Mouse (Mus musculus): ENCODE measurements around the gene Ptges.

DNA sequence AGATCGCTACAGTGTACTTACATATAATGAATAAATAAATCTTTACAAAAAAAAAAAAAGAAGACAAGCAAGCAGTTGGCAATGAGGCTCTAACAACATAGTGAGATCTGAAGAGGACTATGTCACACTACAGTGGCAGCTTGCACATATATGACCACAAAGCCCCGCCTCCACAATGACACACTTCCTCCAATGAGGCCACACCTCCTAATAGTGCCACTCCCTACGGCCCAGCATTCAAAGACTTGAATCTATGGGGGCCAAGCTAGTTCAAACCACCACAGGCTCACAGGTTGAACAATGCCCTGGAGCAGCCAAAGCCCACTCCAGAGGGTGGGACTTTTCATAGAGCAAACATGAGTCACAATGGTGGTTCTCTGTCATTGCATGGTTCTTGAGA is 2.3 kb upstream of the Ptges start:
- TF ChIP-seq CTCF (IDR thresholded peaks at IDR 0.05; ENCODE audit: low read depth) (no peak), EP300 (IDR thresholded peaks at IDR 0.05; ENCODE audit: low read depth) (no peak)
